Mouse (Mus musculus): ENCODE measurements around the gene Nav2.

GRCm38 (mm10) chr7:49369006-49369405, 460.5 kb downstream of the Nav2 start:
- no peak for TF ChIP-seq CTCF (IDR thresholded peaks at IDR 0.05; ENCODE audit: low read depth, low read length)
- TF ChIP-seq POLR2A (IDR thresholded peaks at IDR 0.05; ENCODE audit: insufficient read depth, low read length), result no peak
- no peak for TF ChIP-seq EP300 (IDR thresholded peaks at IDR 0.05; ENCODE audit: insufficient read depth, low read depth, low read length)

All from ES-Bruce4 (cell line).